Mouse (Mus musculus): ENCODE measurements around the gene Prkag2. TPM values are rescaled to one million over a fixed set of nuclear protein-coding genes. Genes with fewer than 3 reads are reported as not detected.
A peak's percentile ranks its signal among the peaks of the same experiment; 100 is the strongest.

The Prkag2 gene
- polyA plus RNA-seq, 1 experiment from 2014 or later: 40.3 TPM

DNA sequence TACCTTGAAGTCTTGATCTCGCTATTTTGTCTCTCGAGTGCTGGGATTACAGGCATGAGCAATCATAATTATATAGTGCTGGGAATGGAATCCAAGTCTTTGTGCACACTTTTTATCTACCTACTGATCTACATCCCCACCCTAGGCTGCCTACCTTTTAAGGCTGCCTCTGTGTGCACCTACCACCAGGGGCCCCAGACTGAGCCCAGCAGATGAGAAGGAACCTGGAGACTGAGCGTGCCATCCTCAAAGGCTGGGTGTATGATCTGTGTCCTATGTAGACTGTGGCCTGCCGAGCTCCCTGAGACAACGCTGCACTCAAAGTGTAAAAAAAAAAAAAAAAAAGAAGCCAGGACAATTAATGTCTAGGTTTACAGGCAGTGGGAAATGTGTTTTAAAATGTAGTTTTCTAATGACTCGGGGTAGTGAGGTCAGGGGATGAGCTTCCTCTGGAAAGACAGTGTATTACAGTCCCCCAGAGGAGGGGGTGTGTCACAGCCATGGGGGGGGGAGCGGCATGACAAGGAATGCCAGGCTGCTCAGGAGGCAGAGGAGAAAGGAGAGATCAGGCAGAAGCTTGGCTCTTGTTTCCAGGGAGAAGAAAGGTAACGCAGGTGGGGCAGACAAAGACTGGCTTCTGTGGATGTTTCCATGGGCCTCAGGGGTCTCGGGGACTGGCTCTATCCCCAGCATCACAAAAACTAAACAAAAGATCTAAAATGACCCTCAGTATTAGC lies 114.1 kb downstream of the Prkag2 start:
- no peak for ATAC-seq (replicated peaks; ENCODE audit: low FRiP score)
- WGBS: 51% methylated on average over 9 of the region's 9 CpGs
- H3K36me3 ChIP-seq: no peaks in the 10 kb centered on the region
- peaks cover 21% of the 10 kb centered on the region for H3K4me1 ChIP-seq
- 0 out of 2 replicates have a peak overlapping the region, but pooled peaks have one; percentile 22 for H3K27ac ChIP-seq
- no peaks in the 10 kb centered on the region for H3K27me3 ChIP-seq
- H3K4me2 ChIP-seq: no peak overlapping the region
- no peak overlapping the region for H3K4me3 ChIP-seq (replicated peaks)
- H3K9ac ChIP-seq: no peak overlapping the region
- H3K9me3 ChIP-seq (replicated peaks): no peaks in the 10 kb centered on the region

DNA sequence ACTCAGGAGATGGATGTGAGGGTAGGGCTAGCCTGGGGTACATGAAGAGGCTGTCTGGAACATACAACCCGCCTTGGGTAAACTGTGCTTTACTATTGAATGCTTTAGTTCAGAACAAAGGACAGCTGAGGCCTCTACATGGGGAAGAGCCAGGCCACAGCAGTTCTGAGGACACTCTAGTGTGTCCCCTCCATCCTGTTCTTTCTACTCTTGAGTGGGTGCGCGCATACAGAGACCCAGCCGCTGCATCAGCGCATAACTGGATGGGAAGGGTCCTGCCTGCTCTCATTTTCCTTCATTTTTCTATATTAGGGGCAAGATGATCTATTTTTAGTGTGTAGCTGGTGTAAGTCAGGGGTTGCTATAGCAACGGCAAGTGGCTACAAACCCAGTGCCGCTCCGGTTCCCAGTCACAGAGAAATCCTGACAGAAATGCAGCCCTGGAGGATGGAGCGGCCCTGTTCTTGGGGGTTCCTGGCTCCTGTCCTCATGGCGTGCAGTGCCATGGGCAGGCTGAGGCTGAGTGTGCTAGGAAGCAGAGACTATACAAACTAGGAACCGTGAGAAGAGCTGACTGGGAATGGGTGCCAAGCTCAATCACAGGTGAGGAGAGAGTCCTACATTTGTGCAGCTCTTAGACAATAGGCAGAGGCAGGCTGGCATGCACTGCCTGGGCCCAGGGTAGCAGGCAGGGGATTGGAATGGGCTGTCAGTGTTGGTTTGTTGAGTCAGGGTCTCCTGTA lies 114.8 kb downstream of the Prkag2 start:
- Histone ChIP-seq H3K36me3 (no peaks in the 10 kb centered on the region), H3K27me3 (no peaks in the 10 kb centered on the region), H3K9me3 (replicated peaks) (no peaks in the 10 kb centered on the region), H3K4me2 (no peak overlapping the region), H3K4me3 (replicated peaks) (no peak overlapping the region), H3K4me1 (peaks cover 21% of the 10 kb centered on the region), H3K9ac (no peak overlapping the region), H3K27ac (0 out of 2 replicates have a peak overlapping the region, but pooled peaks have one; percentile 22)
- no peak for ATAC-seq (replicated peaks; ENCODE audit: low FRiP score)
- 78% methylated on average over 11 of the region's 11 CpGs for WGBS

DNA sequence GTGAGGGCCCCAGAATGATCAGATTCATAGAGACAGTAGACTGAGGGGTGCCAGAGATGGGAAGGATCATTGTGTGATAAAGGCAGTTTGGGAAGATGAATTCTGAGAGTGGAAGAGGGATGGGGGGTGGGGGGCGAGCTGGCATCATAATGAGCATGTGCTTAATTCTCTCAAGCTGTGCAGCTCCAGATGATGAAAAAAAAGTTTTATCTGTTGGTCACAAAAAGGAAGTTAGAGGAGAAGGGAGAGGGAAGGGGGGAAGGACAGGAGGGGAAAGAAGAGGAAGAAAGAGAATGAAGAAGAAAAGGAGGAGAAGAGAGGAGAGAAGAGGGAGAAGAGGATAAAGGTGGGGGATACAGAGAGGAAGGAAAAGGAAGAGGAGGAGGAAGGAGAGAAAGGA lies 116.3 kb downstream of the Prkag2 start:
- H3K9me3 ChIP-seq (replicated peaks): no peaks in the 10 kb centered on the region
- no peaks in the 10 kb centered on the region for H3K36me3 ChIP-seq
- no peak overlapping the region for H3K9ac ChIP-seq
- peaks cover 29% of the 10 kb centered on the region for H3K4me1 ChIP-seq
- H3K4me3 ChIP-seq (replicated peaks): no peak overlapping the region
- no peak overlapping the region for H3K4me2 ChIP-seq
- H3K27me3 ChIP-seq: no peaks in the 10 kb centered on the region
- no peak overlapping the region for H3K27ac ChIP-seq
- WGBS: 86% methylated on average over 1 of the region's 1 CpGs
- no peak for ATAC-seq (replicated peaks; ENCODE audit: low FRiP score)

DNA sequence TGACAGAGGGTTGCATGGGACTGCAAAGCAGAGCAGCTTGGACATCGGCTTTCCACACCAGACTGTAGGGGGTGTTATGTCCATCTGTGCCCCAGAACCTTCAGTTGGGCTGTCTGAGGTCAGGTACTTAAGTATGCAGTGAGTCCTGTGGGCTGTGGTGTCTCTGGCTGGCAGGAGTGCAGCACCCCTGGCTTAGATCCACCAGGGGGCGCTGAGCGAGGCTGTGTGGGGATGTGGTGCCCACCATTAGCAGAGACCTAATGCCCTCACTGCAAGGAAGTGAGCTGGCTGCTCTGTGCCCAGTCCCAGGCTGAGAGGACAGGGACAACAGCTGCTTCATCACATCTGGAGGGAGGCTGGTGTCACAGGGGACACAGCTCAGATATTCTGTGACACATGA lies 116.9 kb downstream of the Prkag2 start:
- Histone ChIP-seq H3K9me3 (replicated peaks) (no peaks in the 10 kb centered on the region), H3K4me2 (no peak overlapping the region), H3K27me3 (no peaks in the 10 kb centered on the region), H3K4me1 (peaks cover 35% of the 10 kb centered on the region), H3K27ac (no peak overlapping the region), H3K36me3 (no peaks in the 10 kb centered on the region), H3K9ac (no peak overlapping the region), H3K4me3 (replicated peaks) (no peak overlapping the region)
- WGBS: 18% methylated on average over 3 of the region's 3 CpGs
- ATAC-seq (replicated peaks; ENCODE audit: low FRiP score): 0 out of 2 replicates have a peak, but pooled peaks have one; percentile 33

DNA sequence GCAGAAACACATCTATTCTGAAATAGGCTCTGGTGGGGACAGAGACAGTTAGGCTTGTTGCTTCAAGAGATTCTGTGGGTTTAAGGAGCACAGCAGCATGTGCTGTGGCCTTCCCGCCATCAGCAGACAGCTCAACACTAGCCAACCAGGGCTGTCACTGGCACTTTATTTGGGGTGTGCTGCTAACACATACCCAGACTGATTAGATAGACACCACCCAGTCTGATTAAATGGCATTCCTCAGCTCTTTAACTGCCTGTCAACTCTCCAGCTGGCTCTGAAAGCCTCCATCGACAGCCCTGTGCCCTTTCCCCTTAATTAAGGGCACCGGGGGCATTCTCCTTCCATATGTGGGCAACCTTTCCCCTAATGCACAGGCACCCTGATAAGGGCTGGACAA lies 118.2 kb downstream of the Prkag2 start:
- 77% methylated on average over 3 of the region's 3 CpGs for WGBS
- ATAC-seq (replicated peaks; ENCODE audit: low FRiP score): no peak
- no peaks in the 10 kb centered on the region for H3K27me3 ChIP-seq
- no peak overlapping the region for H3K4me3 ChIP-seq (replicated peaks)
- H3K27ac ChIP-seq: no peak overlapping the region
- no peak overlapping the region for H3K4me2 ChIP-seq
- no peaks in the 10 kb centered on the region for H3K9me3 ChIP-seq (replicated peaks)
- no peak overlapping the region for H3K9ac ChIP-seq
- no peaks in the 10 kb centered on the region for H3K36me3 ChIP-seq
- H3K4me1 ChIP-seq: peaks cover 43% of the 10 kb centered on the region

DNA sequence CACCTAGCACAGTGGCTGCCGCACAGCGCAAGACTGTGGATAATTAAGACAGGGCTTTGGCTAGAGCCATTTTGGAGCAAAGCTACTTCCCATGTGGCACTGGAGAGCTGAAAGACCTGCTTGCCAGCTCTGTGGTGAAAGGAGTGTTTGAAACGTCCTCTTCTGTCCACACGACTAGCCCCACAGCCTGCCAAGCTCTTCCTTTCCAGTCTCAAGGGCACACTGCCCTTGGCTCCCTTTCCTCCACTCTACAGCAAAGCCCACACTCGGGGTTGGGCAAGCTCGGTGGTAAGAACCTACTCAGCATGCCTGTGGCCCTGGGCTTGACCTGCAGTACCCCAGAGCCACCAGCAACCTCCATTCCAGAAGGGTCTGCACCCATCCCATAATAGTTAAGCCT lies 118.7 kb downstream of the Prkag2 start:
- Histone ChIP-seq H3K27me3 (no peaks in the 10 kb centered on the region), H3K4me1 (peaks cover 45% of the 10 kb centered on the region), H3K9ac (no peak overlapping the region), H3K4me2 (no peak overlapping the region), H3K27ac (no peak overlapping the region), H3K9me3 (replicated peaks) (no peaks in the 10 kb centered on the region), H3K4me3 (replicated peaks) (no peak overlapping the region), H3K36me3 (no peaks in the 10 kb centered on the region)
- 85% methylated on average over 6 of the region's 6 CpGs for WGBS
- ATAC-seq (replicated peaks; ENCODE audit: low FRiP score): no peak

DNA sequence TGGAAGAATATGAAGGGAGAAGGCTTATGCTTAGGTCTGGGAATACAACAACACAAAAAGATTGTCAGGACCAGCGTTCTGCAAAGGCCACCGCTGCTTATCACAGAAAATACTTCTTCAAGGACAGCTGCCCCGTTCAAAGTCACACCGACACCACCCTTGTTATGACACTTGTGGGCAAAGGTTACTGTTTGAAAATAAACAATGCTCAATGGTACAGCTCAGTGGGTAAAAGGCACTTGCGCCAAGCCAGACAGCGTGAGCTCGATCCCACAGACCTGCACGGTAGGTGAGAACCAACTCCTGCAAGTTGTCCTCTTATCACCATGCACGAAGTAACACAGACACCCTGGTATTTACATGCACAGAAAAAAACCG lies 120.5 kb downstream of the Prkag2 start:
- peak overlapping the region; percentile 68 for H3K27ac ChIP-seq
- H3K27me3 ChIP-seq: no peaks in the 10 kb centered on the region
- no peaks in the 10 kb centered on the region for H3K36me3 ChIP-seq
- no peak overlapping the region for H3K4me2 ChIP-seq
- peaks cover 51% of the 10 kb centered on the region for H3K4me1 ChIP-seq
- no peak overlapping the region for H3K4me3 ChIP-seq (replicated peaks)
- H3K9me3 ChIP-seq (replicated peaks): no peaks in the 10 kb centered on the region
- no peak for ATAC-seq (replicated peaks; ENCODE audit: low FRiP score)
- no peak overlapping the region for H3K9ac ChIP-seq
- 69% methylated on average over 10 of the region's 10 CpGs for WGBS

DNA sequence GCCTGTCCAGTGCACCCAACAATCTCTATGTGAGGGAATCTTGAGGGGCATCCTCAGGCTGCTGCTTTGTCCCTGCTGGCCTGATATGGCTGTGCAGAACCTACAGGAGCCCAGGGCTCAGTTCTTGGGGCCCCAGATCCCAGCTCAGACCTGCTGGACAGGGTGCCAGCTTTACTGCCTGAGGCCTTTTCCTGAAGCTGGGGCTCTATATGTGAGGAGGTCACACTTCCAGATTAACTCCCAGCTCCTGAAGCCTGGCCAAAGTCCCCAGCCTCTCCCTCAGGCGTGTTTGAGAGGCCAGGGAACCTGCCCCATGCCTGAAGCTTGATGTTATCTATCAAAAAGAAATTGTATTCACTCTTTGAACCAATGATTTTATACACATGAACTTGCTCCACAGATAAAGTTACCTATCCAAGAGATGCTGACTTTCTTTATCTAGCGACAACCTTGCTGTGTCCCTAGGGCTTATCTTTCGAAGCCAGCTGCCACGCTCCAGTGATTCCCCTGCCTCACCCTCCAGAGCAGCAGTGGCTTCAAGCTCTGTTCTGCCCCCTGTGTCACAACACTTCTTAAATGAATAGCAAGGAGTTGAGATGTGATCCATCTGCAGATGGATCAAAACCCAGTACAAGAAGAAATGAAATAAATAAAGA lies 121.0 kb downstream of the Prkag2 start:
- H3K36me3 ChIP-seq: no peaks in the 10 kb centered on the region
- WGBS: 41% methylated on average over 4 of the region's 4 CpGs
- no peaks in the 10 kb centered on the region for H3K9me3 ChIP-seq (replicated peaks)
- H3K4me1 ChIP-seq: peaks cover 52% of the 10 kb centered on the region
- H3K4me3 ChIP-seq (replicated peaks): no peak overlapping the region
- peak overlapping the region; percentile 68 for H3K27ac ChIP-seq
- ATAC-seq (replicated peaks; ENCODE audit: low FRiP score): peak; percentile 7; the same call in 1 of the 2 replicates
- H3K4me2 ChIP-seq: no peak overlapping the region
- no peak overlapping the region for H3K9ac ChIP-seq
- no peaks in the 10 kb centered on the region for H3K27me3 ChIP-seq

DNA sequence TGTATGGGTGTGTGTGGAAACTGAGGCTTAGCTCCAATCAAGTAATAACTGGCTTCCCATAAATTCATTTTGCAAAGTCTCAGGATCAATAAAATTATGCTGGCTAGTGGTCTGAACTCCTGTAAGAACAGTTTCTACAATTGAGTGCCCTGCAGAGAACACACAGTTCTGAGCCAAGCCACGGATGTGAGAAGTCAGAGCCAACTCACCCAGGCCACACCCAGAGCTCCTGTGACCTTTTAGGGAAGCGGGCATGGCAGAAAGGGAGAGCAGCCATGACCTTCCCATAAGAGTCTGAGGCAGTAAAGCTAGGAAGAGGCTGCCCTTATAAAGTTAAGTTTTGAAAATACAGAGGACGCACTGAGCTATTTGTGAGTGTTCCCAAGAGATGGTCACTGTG lies 123.5 kb downstream of the Prkag2 start:
- peaks cover 62% of the 10 kb centered on the region for H3K4me1 ChIP-seq
- no peaks in the 10 kb centered on the region for H3K27me3 ChIP-seq
- H3K27ac ChIP-seq: no peak overlapping the region
- WGBS: 69% methylated on average over 3 of the region's 3 CpGs
- no peak overlapping the region for H3K4me3 ChIP-seq (replicated peaks)
- ATAC-seq (replicated peaks; ENCODE audit: low FRiP score): no peak
- no peak overlapping the region for H3K9ac ChIP-seq
- H3K36me3 ChIP-seq: no peaks in the 10 kb centered on the region
- no peaks in the 10 kb centered on the region for H3K9me3 ChIP-seq (replicated peaks)
- H3K4me2 ChIP-seq: no peak overlapping the region

DNA sequence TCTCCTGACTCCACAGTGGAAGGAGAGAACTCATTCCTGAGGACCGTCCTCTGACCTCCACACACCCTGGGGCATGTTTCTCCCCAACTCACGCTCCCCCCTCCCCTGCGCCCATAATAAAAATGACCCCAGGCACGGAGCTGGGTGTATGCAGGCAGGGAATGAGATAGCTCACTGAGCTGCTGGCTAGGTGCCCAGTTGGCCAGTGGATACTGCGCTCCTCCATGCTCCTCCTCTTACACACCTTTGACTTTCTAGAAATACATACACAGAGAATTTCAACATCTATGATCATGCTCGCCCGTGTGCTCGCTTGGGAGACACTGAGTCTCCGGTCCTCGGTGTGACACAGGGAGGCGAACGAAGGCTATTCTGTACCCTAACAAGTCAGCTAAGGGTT lies 124.2 kb downstream of the Prkag2 start:
- ATAC-seq (replicated peaks; ENCODE audit: low FRiP score): no peak
- Histone ChIP-seq H3K4me2 (no peak overlapping the region), H3K4me3 (replicated peaks) (no peak overlapping the region), H3K9me3 (replicated peaks) (no peaks in the 10 kb centered on the region), H3K27ac (no peak overlapping the region), H3K9ac (no peak overlapping the region), H3K36me3 (no peaks in the 10 kb centered on the region), H3K4me1 (peaks cover 59% of the 10 kb centered on the region), H3K27me3 (no peaks in the 10 kb centered on the region)
- 62% methylated on average over 12 of the region's 12 CpGs for WGBS

DNA sequence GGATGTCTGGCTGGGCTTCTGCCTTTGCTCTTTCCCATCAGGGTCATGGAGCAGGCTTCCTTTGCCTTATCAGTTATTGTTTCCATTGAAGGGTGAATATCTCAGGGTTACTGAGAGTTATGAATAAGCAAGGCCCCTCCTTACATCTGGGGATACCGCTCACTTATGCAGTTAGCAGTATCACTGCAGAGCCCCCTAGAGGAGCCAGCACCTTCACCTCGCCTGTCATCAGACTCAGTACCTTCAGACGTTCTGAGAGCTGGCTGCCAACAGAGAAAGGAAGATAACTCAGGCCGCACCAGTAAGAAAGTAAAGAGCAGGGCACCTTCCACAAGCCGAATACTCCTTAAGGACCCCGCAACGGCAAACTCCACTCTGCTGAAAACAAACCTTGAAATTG lies 125.3 kb downstream of the Prkag2 start:
- H3K27ac ChIP-seq: no peak overlapping the region
- no peak overlapping the region for H3K4me3 ChIP-seq (replicated peaks)
- H3K9me3 ChIP-seq (replicated peaks): no peaks in the 10 kb centered on the region
- no peak overlapping the region for H3K9ac ChIP-seq
- WGBS: 73% methylated on average over 7 of the region's 7 CpGs
- ATAC-seq (replicated peaks; ENCODE audit: low FRiP score): no peak
- H3K4me2 ChIP-seq: no peak overlapping the region
- H3K27me3 ChIP-seq: no peaks in the 10 kb centered on the region
- H3K4me1 ChIP-seq: peaks cover 58% of the 10 kb centered on the region
- H3K36me3 ChIP-seq: no peaks in the 10 kb centered on the region

DNA sequence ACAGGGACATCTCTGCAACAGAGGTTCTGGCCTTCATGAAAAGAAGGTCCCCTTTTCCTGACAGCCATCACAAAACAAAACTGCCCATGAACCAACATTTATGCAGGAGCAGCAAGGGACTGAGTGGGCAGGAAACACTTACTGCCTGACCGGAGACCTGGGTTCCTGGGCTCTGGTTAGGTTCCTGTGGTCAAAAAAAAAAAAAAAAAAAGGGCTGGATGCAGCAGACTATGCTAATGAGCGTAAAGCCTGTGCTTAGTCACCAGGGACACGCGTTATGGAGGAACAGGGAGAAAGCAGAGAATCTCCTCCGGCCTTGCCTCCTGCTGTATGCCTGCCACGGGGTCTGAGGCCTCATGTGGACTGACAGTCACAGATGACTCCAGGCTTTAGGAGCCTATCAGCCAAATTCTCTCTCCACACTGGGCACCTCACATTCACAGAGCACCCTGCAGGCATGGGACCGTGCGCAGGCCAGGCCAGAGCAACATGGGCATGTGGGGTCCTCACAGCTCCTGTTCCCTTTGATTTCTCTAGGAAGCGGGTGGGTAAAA lies 126.7 kb downstream of the Prkag2 start:
- peaks cover 53% of the 10 kb centered on the region for H3K4me1 ChIP-seq

More for the DNA sequence above, 126.7 kb downstream of the Prkag2 start:
- WGBS: 80% methylated on average over 9 of the region's 9 CpGs
- ATAC-seq (replicated peaks; ENCODE audit: low FRiP score): no peak
- Histone ChIP-seq H3K27ac (no peak overlapping the region), H3K9me3 (replicated peaks) (no peaks in the 10 kb centered on the region), H3K36me3 (no peaks in the 10 kb centered on the region), H3K9ac (no peak overlapping the region), H3K27me3 (no peaks in the 10 kb centered on the region), H3K4me3 (replicated peaks) (no peak overlapping the region), H3K4me2 (no peak overlapping the region)
